Mouse (Mus musculus) heart, adult 2 months (tissue): Measurements from ENCODE around the gene Hist3h2ba. TPM values are rescaled to one million over a fixed set of nuclear protein-coding genes. Genes with fewer than 3 reads are reported as not detected.

Experiments used
- DNase-seq, 2 experiments: peaks; one replicate each; pipeline ENCODE4 v3.0.0; 2021
- H3K27ac ChIP-seq: fragments of 200-600 bp; 2 replicates; pipeline ENCODE4 v1.8.1; 2022
- H3K27me3 ChIP-seq: fragments of 200-500 bp; 2 replicates; pipeline ENCODE4 v1.6.1; 2012; ENCODE audit warnings: mild to moderate bottlenecking, low read length, inconsistent platforms, mixed read lengths; ENCODE audit not compliant: control insufficient read depth, insufficient read depth
- H3K36me3 ChIP-seq: fragments of 200-500 bp; 2 replicates; pipeline ENCODE4 v1.6.1; 2012; ENCODE audit warnings: low read length, inconsistent platforms; ENCODE audit not compliant: control insufficient read depth, insufficient read depth
- H3K4me1 ChIP-seq: fragments of 200-500 bp; 2 replicates; pipeline ENCODE4 v1.6.1; 2011; ENCODE audit warnings: low read length; ENCODE audit not compliant: control insufficient read depth, insufficient read depth
- H3K4me3 ChIP-seq: fragments of 200-600 bp; 2 replicates; pipeline ENCODE4 v1.8.1; 2022
- H3K79me2 ChIP-seq: fragments of 200-500 bp; replicated peaks from 2 replicates; pipeline ENCODE4 v1.6.1; 2012; ENCODE audit warnings: mild to moderate bottlenecking, inconsistent platforms, low read length, moderate library complexity, mixed read lengths; ENCODE audit not compliant: control insufficient read depth, insufficient read depth
- H3K9ac ChIP-seq: fragments of 200-500 bp; 2 replicates; pipeline ENCODE4 v1.6.1; 2012; ENCODE audit warnings: low read depth, mild to moderate bottlenecking, control low read depth, inconsistent platforms, low read length, mixed read lengths
- CTCF ChIP-seq: fragments of 200-600 bp; IDR thresholded peaks from 2 replicates; pipeline ENCODE4 v1.8.1; 2022; ENCODE audit warnings: antibody characterized with exemption, mild to moderate bottlenecking, moderate library complexity
- EP300 ChIP-seq: fragments of 200-500 bp; IDR thresholded peaks from 2 replicates; pipeline ENCODE4 v1.6.1; 2011; ENCODE audit warnings: low read depth, low read length, control low read depth; ENCODE audit not compliant: insufficient read depth
- POLR2A ChIP-seq: fragments of 200-500 bp; IDR thresholded peaks from 2 replicates; pipeline ENCODE4 v1.6.1; 2011; ENCODE audit warnings: mild to moderate bottlenecking, low read depth, low read length, control low read depth; ENCODE audit not compliant: insufficient read depth
- WGBS: fragments of 180-500 bp; shearing (Covaris S2); methylation state at CpG from one replicate; pipeline ENCODE4 v1.1.7; 2018; 5-methylcytosine and 5-hydroxymethylcytosine counted together
- intact Hi-C: fragments of 180-260 bp; cut with DNase I; formaldehyde crosslinking; loops from one replicate; pipeline ENCODE4 v1.15.1; 2025
- polyA plus RNA-seq: library from polyadenylated mRNA; depleted of rRNA; stranded (reverse); fragments of >200 nt; gene quantifications from 2 replicates; pipeline ENCODE4 v1.2.3, GENCODE M21; 2012
- total RNA-seq, 2 experiments: library from RNA; stranded (reverse); gene quantifications; 2 replicates each; pipeline ENCODE4 v1.2.3; 2021

Hist3h2ba gene
- total and polyA plus RNA-seq, 3 experiments, result 0.81 to 1.5 (median 1.1) TPM

- Histone ChIP-seq H3K79me2 (no peaks in the 10 kb centered on the region), H3K27ac (no peak overlapping the region), H3K4me3 (no peak overlapping the region), H3K36me3 (no peaks in the 10 kb centered on the region), H3K4me1 (peaks cover 10% of the 10 kb centered on the region), H3K9ac (no peak overlapping the region), H3K27me3 (no peaks in the 10 kb centered on the region)
- no peak for TF ChIP-seq CTCF
- 0 out of 2 replicates have a peak, but pooled peaks have one; percentile 5 for TF ChIP-seq POLR2A
- 67% methylated on average over 3 of the region's 3 CpGs for WGBS
- no peak for DNase-seq
- intact Hi-C loops, result no loop called here
Measured at GRCm38 (mm10) chr11:58991911-58992310, 43.2 kb downstream of the Hist3h2ba start.

GRCm38 (mm10) chr11:58993091-58993670, 44.5 kb downstream of the Hist3h2ba start:
- H3K27ac ChIP-seq, result no peak overlapping the region
- peaks cover 16% of the 10 kb centered on the region for H3K4me1 ChIP-seq

GRCm38 (mm10) chr11:58994337-58994826, 45.7 kb downstream of the Hist3h2ba start:
- intact Hi-C loops, result no loop called here
- WGBS, result 14% methylated on average over 35 of the region's 35 CpGs

More at GRCm38 (mm10) chr11:58993091-58993670, 44.5 kb downstream of the Hist3h2ba start:
- Histone ChIP-seq H3K36me3 (0 out of 2 replicates have a peak, but pooled peaks cover 2% of the 10 kb centered on the region), H3K27me3 (no peaks in the 10 kb centered on the region), H3K9ac (no peak overlapping the region), H3K4me3 (no peak overlapping the region), H3K79me2 (no peaks in the 10 kb centered on the region)
- no peak for DNase-seq
- intact Hi-C loops, result no loop called here
- 58% methylated on average over 6 of the region's 6 CpGs for WGBS
- TF ChIP-seq EP300 (no peak), CTCF (no peak), POLR2A (no peak; the same call in 1 of the 2 replicates)

GRCm38 (mm10) chr11:58995061-58995806, 46.5 kb downstream of the Hist3h2ba start:
- no peak overlapping the region; the same call in 1 of the 2 replicates for H3K27ac ChIP-seq
- intact Hi-C loops, result no loop called here
- WGBS, result 62% methylated on average over 9 of the region's 9 CpGs

More at GRCm38 (mm10) chr11:58994337-58994826, 45.7 kb downstream of the Hist3h2ba start:
- H3K4me1 ChIP-seq, result peaks cover 16% of the 10 kb centered on the region
- H3K79me2 ChIP-seq, result no peaks in the 10 kb centered on the region
- peak in 1 of 2 experiments; percentile 36 for DNase-seq
- H3K27ac ChIP-seq, result no peak overlapping the region
- 0 out of 2 replicates have a peak overlapping the region, but pooled peaks have one; percentile 4 for H3K9ac ChIP-seq
- 0 out of 2 replicates have a peak, but pooled peaks cover 2% of the 10 kb centered on the region for H3K36me3 ChIP-seq
- H3K27me3 ChIP-seq, result no peaks in the 10 kb centered on the region
- TF ChIP-seq EP300 (no peak), CTCF (peak; percentile 26; the same call in 1 of the 2 replicates), POLR2A (0 out of 2 replicates have a peak, but pooled peaks have one; percentile 7)
- no peak overlapping the region for H3K4me3 ChIP-seq

GRCm38 (mm10) chr11:58995807-58996370, 47.2 kb downstream of the Hist3h2ba start:
- intact Hi-C loops, result loop anchor here (2.0 kb wide), 1 partner anchor 17 kb away; the partner anchor contains the start of gene Trim11
- no peak overlapping the region; the same call in 1 of the 2 replicates for H3K9ac ChIP-seq
- no peak overlapping the region for H3K4me3 ChIP-seq

More at GRCm38 (mm10) chr11:58995061-58995806, 46.5 kb downstream of the Hist3h2ba start:
- no peak for TF ChIP-seq CTCF
- no peak for TF ChIP-seq POLR2A
- no peak for TF ChIP-seq EP300
- H3K27me3 ChIP-seq, result no peaks in the 10 kb centered on the region
- peaks cover 16% of the 10 kb centered on the region for H3K4me1 ChIP-seq
- no peaks in the 10 kb centered on the region for H3K79me2 ChIP-seq
- H3K36me3 ChIP-seq, result 0 out of 2 replicates have a peak, but pooled peaks cover 2% of the 10 kb centered on the region
- no peak overlapping the region; the same call in 1 of the 2 replicates for H3K9ac ChIP-seq
- no peak overlapping the region for H3K4me3 ChIP-seq
- no peak for DNase-seq

More at GRCm38 (mm10) chr11:58995807-58996370, 47.2 kb downstream of the Hist3h2ba start:
- H3K27ac ChIP-seq, result no peak overlapping the region; the same call in 1 of the 2 replicates
- 19% methylated on average over 12 of the region's 12 CpGs for WGBS
- H3K4me1 ChIP-seq, result peaks cover 16% of the 10 kb centered on the region
- no peaks in the 10 kb centered on the region for H3K79me2 ChIP-seq
- H3K27me3 ChIP-seq, result no peaks in the 10 kb centered on the region
- TF ChIP-seq EP300, result no peak
- no peak for TF ChIP-seq POLR2A
- peak; percentile 51 for TF ChIP-seq CTCF
- 0 out of 2 replicates have a peak, but pooled peaks cover 2% of the 10 kb centered on the region for H3K36me3 ChIP-seq
- no peak for DNase-seq
